Mouse (Mus musculus): ENCODE results near the gene Clec12b. TPM values are rescaled to one million over a fixed set of nuclear protein-coding genes. Genes with fewer than 3 reads are reported as not detected.
"Not testable (repeated sequence)": the region's sequence is repeated elsewhere in the genome, so short reads cannot be mapped to it uniquely, and the experiment has no call there.

The Clec12b gene
- total RNA-seq, 1 experiment from 2014 or later, result not detected

GRCm38 (mm10) chr6:129369374-129370132, 16.1 kb downstream of the Clec12b start:
- DNase-seq, result no peak

- no peak for DNase-seq
Observed at GRCm38 (mm10) chr6:129365959-129366359, 19.7 kb downstream of the Clec12b start.

GRCm38 (mm10) chr6:129363942-129364341, 21.7 kb downstream of the Clec12b start:
- no peak for DNase-seq

GRCm38 (mm10) chr6:129359515-129359914, 26.2 kb downstream of the Clec12b start:
- DNase-seq, result no peak

- DNase-seq, result no peak
Observed at GRCm38 (mm10) chr6:129356430-129356829, 29.2 kb downstream of the Clec12b start.

GRCm38 (mm10) chr6:129355774-129356173, 29.9 kb downstream of the Clec12b start:
- DNase-seq, result no peak

GRCm38 (mm10) chr6:129351091-129351490, 34.6 kb downstream of the Clec12b start:
- DNase-seq, result no peak

- DNase-seq, result no peak
Observed at GRCm38 (mm10) chr6:129349524-129350352, 35.9 kb downstream of the Clec12b start.

GRCm38 (mm10) chr6:129344408-129344807, 41.3 kb downstream of the Clec12b start:
- DNase-seq, result no peak

- not testable (repeated sequence) for DNase-seq
Observed at GRCm38 (mm10) chr6:129342391-129342790, 43.3 kb downstream of the Clec12b start, which contains the start of gene Clec12a. TSS of gene Clec12a (plus strand) at chr6:129342691.

GRCm38 (mm10) chr6:129337751-129338150, 47.9 kb downstream of the Clec12b start:
- no peak for DNase-seq

- peak; percentile 13 for DNase-seq
Observed at GRCm38 (mm10) chr6:129333674-129334078, 52.0 kb downstream of the Clec12b start.

- no peak for DNase-seq
Observed at GRCm38 (mm10) chr6:129331610-129332009, 54.1 kb downstream of the Clec12b start, which contains the start of gene 4922502D21Rik. TSS of gene 4922502D21Rik (minus strand) at chr6:129331796.

GRCm38 (mm10) chr6:129326568-129327150, 59.0 kb downstream of the Clec12b start:
- DNase-seq, result no peak

GRCm38 (mm10) chr6:129326016-129326415, 59.7 kb downstream of the Clec12b start:
- DNase-seq, result no peak

Other genes with a start within 250 kb of the Clec12b start
- 42.2 and 43.0 TPM in 2 replicates for gene Clec2d, start 205.3 kb downstream of the Clec12b start, total RNA-seq (2021)
- 0.15 TPM in 1 of 2 replicates, not detected in the other for gene Cd69, start 110.4 kb downstream of the Clec12b start, total RNA-seq (2021)
- not detected in 2 replicates for gene 4922502D21Rik, start 54.1 kb downstream of the Clec12b start, total RNA-seq (2021)
- 0.46 and 0.90 TPM in 2 replicates for gene Clec12a, start 43.2 kb downstream of the Clec12b start, total RNA-seq (2021)
- gene Clec1b, start 11.4 kb upstream of the Clec12b start, total RNA-seq (2021), result 0.39 and 0.43 TPM in 2 replicates
- 0.30 TPM in 1 of 2 replicates, not detected in the other for gene Clec9a, start 23.0 kb upstream of the Clec12b start, total RNA-seq (2021)
- 4.8 and 6.5 TPM in 2 replicates for gene Clec1a, start 66.1 kb upstream of the Clec12b start, total RNA-seq (2021)
- gene Olr1, start 121.3 kb upstream of the Clec12b start, total RNA-seq (2021), result 0.24 TPM in 1 of 2 replicates, not detected in the other
- not detected in 2 replicates for gene Tmem52b, start 126.7 kb upstream of the Clec12b start, total RNA-seq (2021)
- 251 and 260 TPM in 2 replicates for gene Gabarapl1, start 147.3 kb upstream of the Clec12b start, total RNA-seq (2021)
- not detected in 2 replicates for gene Klre1, start 192.0 kb upstream of the Clec12b start, total RNA-seq (2021)
- gene Klrd1, start 205.9 kb upstream of the Clec12b start, total RNA-seq (2021), result not detected in 2 replicates
- not detected in 2 replicates for gene Klrk1, start 238.0 kb upstream of the Clec12b start, total RNA-seq (2021)

Measured in adrenal gland, postnatal 25 days (tissue).